Mouse (Mus musculus): ENCODE data around the gene Uhrf1bp1l.
A peak's percentile ranks its signal among the peaks of the same experiment; 100 is the strongest.
"Not testable (repeated sequence)": the region's sequence is repeated elsewhere in the genome, so short reads cannot be mapped to it uniquely, and the experiment has no call there.

Gene Uhrf1bp1l

GRCm38 (mm10) chr10:89744871-89745665, at the start of gene Uhrf1bp1l:
Gene Uhrf1bp1l (plus strand): TSS chr10:89744991.
- peak; percentile 73 for DNase-seq (ENCODE audit: low read depth, low spot score)

DNA sequence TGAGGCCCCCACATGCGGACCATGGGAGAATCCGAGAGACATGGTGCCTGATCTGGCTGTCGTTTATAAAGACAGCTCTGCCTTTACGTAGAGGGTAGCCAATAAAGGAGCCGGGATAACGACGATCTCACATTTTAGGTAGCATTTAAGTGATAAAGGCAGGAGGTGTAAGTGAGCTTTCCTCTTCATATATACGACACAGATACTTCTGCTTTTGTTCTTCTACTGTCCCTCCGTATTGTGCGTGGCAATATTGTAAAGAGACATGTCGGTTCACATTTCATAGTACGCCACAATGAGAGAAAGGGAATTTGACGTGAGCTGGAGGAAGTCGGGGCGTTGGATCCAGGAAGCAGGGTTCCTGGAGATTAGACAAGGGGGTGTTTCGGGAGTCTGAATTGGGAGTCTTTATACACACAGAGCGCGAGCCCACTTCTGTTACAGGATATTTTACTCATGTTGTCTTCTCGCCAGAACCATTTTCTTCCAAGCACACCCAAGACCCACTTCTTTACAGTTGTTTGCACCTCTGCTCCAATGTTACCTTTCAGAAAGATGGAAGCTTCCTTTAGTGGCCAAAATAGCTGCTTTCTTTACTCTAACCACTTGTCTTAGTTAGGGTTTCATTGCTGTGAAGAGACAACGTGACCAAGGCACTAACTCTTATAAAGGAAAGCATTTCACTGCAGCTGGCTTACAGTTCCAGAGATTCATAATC, 49.4 kb upstream of the Uhrf1bp1l start:
- no peak for DNase-seq (ENCODE audit: low read depth, low spot score)

DNA sequence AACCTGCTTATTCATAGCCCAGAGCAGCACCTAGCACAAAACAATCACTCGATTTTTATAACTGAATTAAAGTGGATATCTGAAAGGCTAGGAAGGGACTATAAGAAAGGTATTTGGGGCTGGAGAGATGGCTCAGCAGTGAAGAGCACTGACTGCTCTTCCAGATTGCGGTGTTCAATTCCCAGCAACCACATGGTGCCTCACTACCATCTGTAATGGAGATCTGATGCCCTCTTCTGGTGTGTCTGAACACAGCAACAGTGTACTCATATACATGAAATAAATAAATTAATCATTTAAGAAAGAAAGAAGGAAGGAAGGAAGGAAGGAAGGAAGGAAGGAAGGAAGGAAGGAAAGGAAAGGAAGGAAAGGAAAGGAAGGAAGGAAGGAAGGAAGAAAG, 48.5 kb upstream of the Uhrf1bp1l start:
- not testable (repeated sequence) for DNase-seq (ENCODE audit: low read depth, low spot score)

- DNase-seq (ENCODE audit: low read depth, low spot score), result no peak
Observed at GRCm38 (mm10) chr10:89697956-89698355, 46.8 kb upstream of the Uhrf1bp1l start.

GRCm38 (mm10) chr10:89703042-89703441, 41.7 kb upstream of the Uhrf1bp1l start:
- DNase-seq (ENCODE audit: low read depth, low spot score), result no peak

- no peak for DNase-seq (ENCODE audit: low read depth, low spot score)
Observed at GRCm38 (mm10) chr10:89707397-89707796, 37.4 kb upstream of the Uhrf1bp1l start.

DNA sequence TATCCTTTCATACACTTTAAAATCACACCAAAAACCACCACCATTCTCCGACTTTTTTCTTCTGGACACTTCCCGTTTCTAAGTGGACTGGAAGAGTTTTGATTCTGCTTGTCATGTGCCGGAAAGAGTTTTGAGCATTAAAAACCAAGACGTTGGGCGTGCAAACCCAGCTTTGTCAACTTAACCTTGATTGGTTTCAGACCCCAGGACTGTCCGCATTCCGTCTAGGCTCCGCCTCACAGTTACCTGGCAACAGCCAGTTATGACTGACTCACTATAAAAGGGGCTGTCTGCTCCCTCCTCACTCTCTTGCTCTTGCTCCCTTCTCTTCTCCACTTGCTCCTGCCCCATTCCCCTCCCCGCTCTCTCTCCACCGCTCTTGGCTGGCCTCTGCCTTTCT, 36.1 kb upstream of the Uhrf1bp1l start:
- DNase-seq (ENCODE audit: low read depth, low spot score), result no peak

DNA sequence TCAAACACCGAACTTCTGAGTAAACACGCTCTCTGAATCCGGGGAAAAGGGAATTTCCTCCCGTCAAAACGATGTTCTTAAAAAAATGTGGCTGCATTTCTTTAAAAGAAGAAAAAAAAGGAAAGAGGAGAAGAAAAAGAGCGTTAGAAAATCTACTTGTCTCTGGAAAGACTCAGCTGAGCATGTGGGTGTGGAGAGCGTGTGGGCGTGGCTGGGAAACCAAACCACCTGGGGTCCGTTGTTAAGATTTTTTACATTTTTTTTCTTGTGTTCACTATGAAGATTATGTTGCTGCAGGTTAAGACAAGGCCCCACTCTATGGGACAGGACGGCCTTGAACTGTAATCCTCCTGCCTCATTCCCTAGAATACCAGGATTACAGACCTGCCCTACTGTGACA, 29.9 kb upstream of the Uhrf1bp1l start:
- no peak for DNase-seq (ENCODE audit: low read depth, low spot score)

DNA sequence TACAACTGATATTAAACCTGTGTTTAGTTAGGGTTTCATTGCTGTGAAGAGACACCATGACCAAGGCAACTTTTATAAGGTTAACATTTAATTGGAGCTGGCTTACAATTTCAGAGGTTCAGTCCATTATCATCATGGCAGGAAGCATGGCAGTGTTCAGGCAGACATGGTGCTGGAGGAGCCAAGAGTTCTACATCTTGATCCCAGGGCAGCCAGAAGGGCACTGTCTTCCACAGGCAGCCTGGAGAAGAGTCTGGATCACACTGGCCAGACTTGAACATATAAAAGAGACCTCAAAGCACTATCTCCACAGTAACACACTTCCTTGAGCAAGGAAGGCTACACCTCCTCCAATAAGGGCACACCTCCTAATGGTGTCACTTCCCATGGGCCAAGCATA, 24.5 kb upstream of the Uhrf1bp1l start:
- DNase-seq (ENCODE audit: low read depth, low spot score), result no peak

GRCm38 (mm10) chr10:89720796-89721195, 24.0 kb upstream of the Uhrf1bp1l start:
- no peak for DNase-seq (ENCODE audit: low read depth, low spot score)

DNA sequence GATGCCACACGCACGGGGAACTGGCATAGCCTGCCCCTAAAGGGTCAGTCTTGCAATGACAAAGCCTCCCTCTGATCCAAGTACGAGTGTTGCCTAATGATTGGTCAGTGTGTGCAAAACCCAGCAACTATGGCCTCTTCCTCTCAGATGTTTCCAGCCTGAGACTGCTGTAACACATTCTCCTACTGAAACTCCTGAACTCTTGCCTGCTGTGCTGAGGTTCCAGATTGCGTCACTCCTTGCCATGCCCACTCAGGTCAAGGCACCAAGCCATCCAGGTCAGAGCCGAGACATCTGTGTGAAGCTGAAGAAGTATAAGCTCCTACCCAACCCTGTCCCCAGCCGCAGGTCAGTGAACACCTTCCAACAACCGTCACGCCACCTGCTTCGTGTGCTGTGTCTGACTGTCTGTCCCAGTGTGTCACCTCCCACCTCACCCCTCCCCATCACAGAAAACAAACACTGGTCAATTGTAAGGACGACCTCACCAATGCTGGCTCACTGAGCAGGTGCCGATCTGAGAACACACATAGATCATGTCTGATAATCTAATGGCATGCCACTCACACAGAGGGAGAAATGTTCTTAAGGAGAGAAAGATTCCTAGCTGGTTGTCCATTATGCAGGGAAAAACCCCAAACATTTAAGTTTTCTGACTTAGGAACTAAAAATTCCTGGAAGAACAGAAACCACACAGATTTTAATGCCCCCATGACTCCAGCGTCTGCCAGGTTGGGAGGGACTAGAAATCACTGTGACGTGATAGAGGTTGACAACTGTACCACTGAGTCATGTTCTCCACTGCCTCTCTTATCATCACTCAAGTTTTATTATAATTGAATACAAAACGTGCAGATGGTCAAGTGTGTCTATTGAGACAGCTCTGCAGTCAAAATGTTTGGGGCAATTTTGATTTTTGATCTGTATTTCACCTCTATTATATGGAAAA, 22.3 kb upstream of the Uhrf1bp1l start:
- DNase-seq (ENCODE audit: low read depth, low spot score), result no peak

GRCm38 (mm10) chr10:89730386-89730785, 14.4 kb upstream of the Uhrf1bp1l start:
- DNase-seq (ENCODE audit: low read depth, low spot score), result no peak

DNA sequence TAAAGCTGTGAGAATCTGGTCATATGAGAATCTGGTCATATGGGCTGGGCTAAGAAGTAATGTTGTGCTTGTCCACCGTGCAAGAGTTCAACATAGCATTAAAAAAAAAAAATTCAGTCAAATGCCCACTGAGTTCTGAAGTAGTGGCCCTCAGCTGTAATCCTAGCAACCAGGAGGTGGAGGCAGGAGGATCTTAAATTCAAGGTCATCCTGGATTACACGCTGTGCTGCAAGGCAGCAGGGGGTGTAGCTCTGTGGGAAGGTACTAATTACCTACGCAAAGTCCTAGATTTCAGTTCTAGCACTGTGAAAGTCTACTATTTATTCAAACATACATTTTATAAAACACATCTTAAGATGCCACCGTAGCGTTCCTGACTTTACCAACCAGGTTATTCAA, 13.4 kb upstream of the Uhrf1bp1l start:
- no peak for DNase-seq (ENCODE audit: low read depth, low spot score)

DNA sequence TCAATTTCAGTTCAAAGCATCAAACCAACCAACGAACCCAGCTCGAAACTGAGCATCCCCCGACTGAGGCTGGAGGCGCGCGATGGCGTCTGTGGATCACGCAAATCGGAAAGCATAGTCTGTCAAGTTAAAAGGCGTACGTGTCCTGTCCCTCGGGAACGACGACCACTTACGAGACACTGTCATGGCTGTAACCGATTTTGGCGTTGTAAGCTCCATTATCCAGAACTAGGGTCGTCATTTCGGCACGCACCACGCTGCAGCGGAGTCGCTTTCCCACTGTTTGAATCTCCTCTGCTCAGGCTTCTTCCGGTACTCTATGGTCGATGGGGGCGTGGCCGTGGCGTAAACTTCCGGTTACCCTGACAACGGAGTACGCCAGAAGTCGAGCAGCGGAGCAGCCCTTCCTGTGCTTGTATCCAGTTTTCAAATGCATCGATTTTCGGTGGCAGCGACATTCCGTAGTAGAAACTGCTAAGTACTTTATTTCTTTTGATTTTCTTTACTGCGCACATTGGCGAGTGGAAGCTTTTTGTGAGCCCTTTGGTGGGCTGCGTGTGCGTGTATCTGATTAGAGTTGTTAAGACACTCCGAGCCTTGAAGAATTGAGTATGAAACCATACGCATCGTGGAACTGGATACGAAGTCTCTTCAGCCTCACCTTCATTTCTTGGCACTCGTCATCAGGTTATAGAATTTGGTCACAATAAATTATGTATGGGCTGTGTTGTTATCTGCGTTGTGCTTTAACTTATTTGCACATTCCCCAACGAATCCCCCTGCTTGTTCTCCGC, 12.6 kb upstream of the Uhrf1bp1l start, which contains the start of gene Actr6:
Gene Actr6 (minus strand): TSS at position 295 of the 794 bp plus-strand sequence.
- peak; percentile 89 for DNase-seq (ENCODE audit: low read depth, low spot score)

GRCm38 (mm10) chr10:89737092-89737491, 7.7 kb upstream of the Uhrf1bp1l start:
- no peak for DNase-seq (ENCODE audit: low read depth, low spot score)

- DNase-seq (ENCODE audit: low read depth, low spot score), result no peak
Observed at GRCm38 (mm10) chr10:89737887-89738286, 6.9 kb upstream of the Uhrf1bp1l start.

DNA sequence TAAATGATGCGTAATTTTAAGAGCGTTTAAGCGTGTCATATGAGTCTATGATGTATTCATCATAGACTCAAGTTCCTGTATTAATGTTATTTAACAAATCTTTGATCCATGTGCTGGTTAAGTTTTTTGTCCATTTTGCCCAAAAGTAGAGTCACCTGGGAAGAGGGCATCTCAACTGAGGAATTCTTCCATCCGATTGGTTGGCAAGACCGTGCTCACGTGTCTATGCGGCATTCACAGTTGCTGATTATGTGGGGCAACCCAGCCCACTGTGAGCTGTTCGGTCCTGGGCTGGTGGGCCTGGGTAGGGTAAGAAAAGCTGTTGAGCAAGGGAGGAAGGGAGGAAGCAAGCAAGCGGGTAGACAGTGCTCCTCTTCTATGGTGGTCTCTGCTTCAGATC, 6.4 kb upstream of the Uhrf1bp1l start:
- DNase-seq (ENCODE audit: low read depth, low spot score), result no peak

- no peak for DNase-seq (ENCODE audit: low read depth, low spot score)
Observed at GRCm38 (mm10) chr10:89739703-89740102, 5.1 kb upstream of the Uhrf1bp1l start.

DNA sequence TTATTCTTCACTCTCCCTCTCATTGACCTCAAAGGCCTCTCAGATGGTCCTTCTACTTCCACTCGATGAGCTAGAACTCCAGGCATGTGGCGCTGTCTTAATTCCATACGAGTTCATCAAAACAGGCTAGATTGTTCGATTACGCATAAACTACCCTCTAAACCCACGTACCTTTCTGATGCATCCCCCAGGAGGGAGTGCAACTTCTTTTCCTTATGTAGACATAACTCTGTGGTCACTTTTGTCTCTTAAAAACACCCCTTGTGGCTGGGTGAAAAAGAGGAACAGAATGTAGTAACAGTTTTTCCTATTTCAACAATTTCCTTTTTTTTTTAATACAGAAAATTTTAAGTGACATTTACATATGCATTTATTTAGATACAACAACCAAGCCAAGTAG, 3.8 kb upstream of the Uhrf1bp1l start:
- no peak for DNase-seq (ENCODE audit: low read depth, low spot score)

DNA sequence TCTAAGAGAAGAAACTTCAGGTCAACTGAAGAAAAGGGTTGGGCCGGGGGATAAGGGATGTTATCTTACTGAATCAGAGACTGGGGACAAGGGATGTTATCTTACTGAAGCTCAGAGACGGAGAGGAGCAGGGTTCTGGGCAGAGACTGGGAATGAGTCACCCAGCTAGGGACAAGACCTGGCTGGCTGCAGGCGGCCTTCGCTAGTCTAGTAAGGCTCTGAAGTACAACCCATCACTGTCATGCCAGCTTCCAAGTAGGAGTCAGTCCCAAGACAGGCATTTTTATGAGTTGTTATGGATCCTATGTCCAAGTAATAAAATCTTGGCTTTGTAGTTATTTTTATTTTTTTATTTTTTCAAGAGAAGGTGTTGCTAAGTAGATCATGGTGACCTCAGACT, 1.5 kb upstream of the Uhrf1bp1l start:
- no peak for DNase-seq (ENCODE audit: low read depth, low spot score)

DNA sequence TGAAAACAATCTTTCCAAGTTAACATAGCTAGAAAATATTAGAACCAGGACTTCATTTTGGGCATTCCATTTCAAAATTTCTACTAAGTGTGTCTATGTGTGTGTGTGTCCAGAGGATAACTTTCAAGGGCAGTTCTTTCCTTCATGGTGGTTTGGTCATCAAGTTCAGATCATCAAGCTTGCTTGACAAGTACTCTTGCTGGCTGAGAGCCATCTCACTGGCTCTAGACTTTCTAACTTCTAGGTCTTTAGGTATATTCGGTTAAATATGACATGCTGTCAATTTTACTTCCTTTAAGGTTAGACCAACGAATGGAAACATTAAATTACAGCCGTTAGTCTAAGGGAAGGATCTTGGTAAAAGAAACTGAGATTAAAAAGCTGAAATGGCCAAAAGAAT, 450 bp upstream of the Uhrf1bp1l start:
- no peak for DNase-seq (ENCODE audit: low read depth, low spot score)
